Mouse (Mus musculus) spleen, adult 2 months (tissue): ENCODE measurements around the gene Cela2a. TPM values are rescaled to one million over a fixed set of nuclear protein-coding genes. Genes with fewer than 3 reads are reported as not detected.

Experiments
- DNase-seq, 2 experiments: peaks; one replicate each; pipeline versions ENCODE4 v3.0.0 to v3.0.0-alpha.2; 2012 to 2021; ENCODE audit warnings: low spot score in 2 of 2, low read depth in 1 of 2
- H3K27ac ChIP-seq: fragments of 200-500 bp; 2 replicates; pipeline ENCODE4 v1.5.1; 2012; ENCODE audit warnings: low read length, inconsistent platforms; ENCODE audit not compliant: insufficient read depth
- H3K27me3 ChIP-seq: fragments of 200-500 bp; 2 replicates; pipeline ENCODE4 v1.6.1; 2012; ENCODE audit warnings: mild to moderate bottlenecking, moderate library complexity, low read length, inconsistent platforms; ENCODE audit not compliant: control insufficient read depth, insufficient read depth
- H3K36me3 ChIP-seq: fragments of 200-500 bp; 2 replicates; pipeline ENCODE4 v1.6.1; 2012; ENCODE audit warnings: mild to moderate bottlenecking, low read length, inconsistent platforms; ENCODE audit not compliant: control insufficient read depth, insufficient read depth
- H3K4me1 ChIP-seq: fragments of 200-500 bp; 2 replicates; pipeline ENCODE4 v1.6.1; 2011; ENCODE audit warnings: inconsistent platforms; ENCODE audit not compliant: control insufficient read depth, insufficient read depth, insufficient read length
- H3K4me3 ChIP-seq: fragments of 200-500 bp; 2 replicates; pipeline ENCODE4 v1.5.1; 2011; ENCODE audit warnings: mild to moderate bottlenecking, inconsistent platforms; ENCODE audit not compliant: insufficient read depth, insufficient read length; ENCODE audit errors: extremely low read depth
- CTCF ChIP-seq: fragments of 200-500 bp; IDR thresholded peaks from 2 replicates; pipeline ENCODE4 v1.5.1; 2011; ENCODE audit warnings: mild to moderate bottlenecking, inconsistent platforms; ENCODE audit not compliant: insufficient read depth, insufficient read length, insufficient replicate concordance; ENCODE audit errors: extremely low read depth
- POLR2A ChIP-seq: fragments of 200-500 bp; IDR thresholded peaks from 2 replicates; pipeline ENCODE4 v1.6.1; 2011; ENCODE audit warnings: low read depth, low read length, inconsistent platforms
- WGBS: fragments of 180-500 bp; shearing (Covaris S2); methylation state at CpG from one replicate; pipeline ENCODE4 v1.1.7; 2018; 5-methylcytosine and 5-hydroxymethylcytosine counted together
- polyA plus RNA-seq: library from polyadenylated mRNA; depleted of rRNA; stranded (reverse); fragments of >200 nt; gene quantifications from 2 replicates; pipeline ENCODE4 v1.2.3, GENCODE M21; 2012

Cela2a gene
- polyA plus RNA-seq, 1 experiment = 18,445 TPM

DNA sequence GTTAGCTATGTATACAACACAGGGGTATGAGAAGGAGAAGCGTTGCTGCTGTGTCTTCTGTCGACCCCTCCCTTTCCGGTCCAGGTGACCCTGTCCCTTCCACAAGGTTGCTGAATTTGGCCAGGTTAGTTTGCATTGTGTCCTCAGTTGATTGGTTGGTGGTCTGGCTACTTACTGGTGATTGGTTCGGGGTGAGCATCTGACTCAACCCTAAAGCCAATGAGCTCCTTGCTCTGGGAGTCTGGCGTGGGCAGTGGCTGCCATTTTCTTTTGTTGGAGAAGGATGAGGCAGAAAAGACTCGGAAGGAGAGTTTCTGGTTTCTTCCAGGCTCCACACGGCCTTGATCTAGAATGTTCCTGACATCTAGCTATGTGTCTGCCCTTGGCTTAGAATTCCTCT lies 6.6 kb downstream of the Cela2a start:
- Histone ChIP-seq H3K4me3 (no peak overlapping the region), H3K36me3 (no peaks in the 10 kb centered on the region; the same call in 1 of the 2 replicates), H3K27me3 (no peaks in the 10 kb centered on the region), H3K4me1 (no peaks in the 10 kb centered on the region), H3K27ac (no peak overlapping the region)
- TF ChIP-seq POLR2A = no peak
- no peak for TF ChIP-seq CTCF
- no peak for DNase-seq
- 95% methylated on average over 7 of the region's 7 CpGs for WGBS

DNA sequence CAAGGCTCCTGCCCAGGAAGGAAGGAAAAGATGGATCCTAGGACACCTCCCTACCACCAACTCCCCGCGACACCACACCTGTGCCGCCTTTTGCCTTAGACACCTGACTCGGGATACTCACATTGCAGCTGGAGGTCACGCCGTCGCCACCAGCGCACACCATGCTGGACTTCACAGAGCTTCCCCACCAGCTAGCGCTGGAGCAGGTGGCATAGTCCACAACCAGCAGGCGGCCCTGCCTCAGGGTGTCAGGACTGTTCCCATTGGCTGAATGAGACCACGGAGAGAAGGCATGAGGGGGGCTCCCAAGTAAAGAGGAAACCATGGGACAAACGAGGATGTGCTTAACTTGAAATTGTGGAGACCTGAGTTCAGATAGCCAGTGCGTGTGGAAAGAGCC lies 7.1 kb downstream of the Cela2a start:
- no peak overlapping the region for H3K4me3 ChIP-seq
- H3K27ac ChIP-seq = no peak overlapping the region
- no peaks in the 10 kb centered on the region for H3K27me3 ChIP-seq
- TF ChIP-seq CTCF (no peak), POLR2A (no peak)
- H3K36me3 ChIP-seq = peaks cover 1% of the 10 kb centered on the region
- 89% methylated on average over 13 of the region's 13 CpGs for WGBS
- H3K4me1 ChIP-seq = no peaks in the 10 kb centered on the region
- DNase-seq = no peak

DNA sequence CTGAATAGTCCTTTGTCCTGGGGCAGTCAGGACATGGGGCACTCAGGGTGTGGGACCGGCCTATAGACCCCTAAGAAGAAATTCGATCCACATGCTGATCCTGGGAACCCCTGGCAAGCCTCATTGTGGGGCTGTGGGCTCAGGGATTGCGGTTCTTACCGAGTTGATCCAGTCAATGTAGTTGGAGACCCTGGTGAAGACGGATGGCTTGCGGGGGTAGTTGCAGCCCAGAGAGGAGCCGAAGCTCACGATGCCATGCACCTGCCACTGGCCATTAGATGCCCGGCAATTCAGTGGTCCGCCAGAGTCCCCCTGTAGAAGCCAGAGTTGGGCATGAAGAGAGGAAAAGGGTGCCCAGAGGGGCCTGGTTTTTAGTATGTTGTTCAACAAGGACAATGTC lies 8.3 kb downstream of the Cela2a start:
- peaks cover 9% of the 10 kb centered on the region for H3K36me3 ChIP-seq
- no peak overlapping the region for H3K27ac ChIP-seq
- no peaks in the 10 kb centered on the region for H3K27me3 ChIP-seq
- 95% methylated on average over 10 of the region's 10 CpGs for WGBS
- no peak for DNase-seq
- no peak overlapping the region for H3K4me3 ChIP-seq
- TF ChIP-seq CTCF = no peak
- TF ChIP-seq POLR2A = no peak
- H3K4me1 ChIP-seq = no peaks in the 10 kb centered on the region

DNA sequence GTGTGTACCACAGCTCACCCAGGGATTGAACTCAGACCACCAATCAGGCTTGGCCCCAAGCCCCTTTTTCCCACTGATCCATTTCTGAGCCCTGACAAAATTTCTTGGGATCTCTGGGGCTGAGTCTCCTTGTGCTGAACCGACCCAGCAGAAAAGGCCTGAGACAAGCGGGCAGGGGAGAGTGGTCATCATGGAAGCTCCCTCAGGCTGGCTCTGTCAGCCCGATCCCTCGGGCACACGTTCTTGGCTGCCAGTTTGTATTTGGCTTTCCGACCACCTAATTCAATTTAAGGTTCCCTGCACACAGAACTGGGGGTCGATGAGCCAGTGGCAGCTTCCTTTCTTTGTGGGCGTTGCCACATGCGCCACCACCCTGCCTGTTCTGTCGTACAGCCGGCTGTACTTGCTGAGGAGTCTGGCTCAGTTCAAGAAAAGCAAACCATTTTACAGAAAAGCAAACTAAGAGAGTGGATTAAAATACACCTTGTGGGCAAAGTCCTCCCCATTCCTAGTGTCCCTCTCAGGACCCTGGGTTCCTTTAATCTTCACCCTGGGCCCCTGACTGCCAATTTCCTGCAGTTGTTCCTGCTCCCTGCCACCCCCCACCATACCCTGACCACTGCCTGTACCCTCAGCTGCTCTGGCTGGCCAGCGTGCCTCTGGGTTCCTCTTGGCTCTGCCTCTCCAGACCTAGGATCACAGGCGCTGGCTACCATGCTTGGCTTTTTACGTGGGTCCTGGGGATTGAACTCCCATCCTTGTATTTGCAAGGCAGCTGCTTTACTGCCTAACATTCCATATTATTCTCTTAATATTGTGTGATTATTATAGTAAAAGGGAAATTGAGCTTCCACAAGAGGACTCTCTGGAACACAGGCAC lies 8.9 kb downstream of the Cela2a start:
- Histone ChIP-seq H3K36me3 (peaks cover 15% of the 10 kb centered on the region), H3K27me3 (no peaks in the 10 kb centered on the region), H3K4me3 (no peak overlapping the region), H3K4me1 (no peaks in the 10 kb centered on the region), H3K27ac (no peak overlapping the region)
- no peak for TF ChIP-seq POLR2A
- no peak for TF ChIP-seq CTCF
- 59% methylated on average over 14 of the region's 14 CpGs for WGBS
- DNase-seq = no peak

DNA sequence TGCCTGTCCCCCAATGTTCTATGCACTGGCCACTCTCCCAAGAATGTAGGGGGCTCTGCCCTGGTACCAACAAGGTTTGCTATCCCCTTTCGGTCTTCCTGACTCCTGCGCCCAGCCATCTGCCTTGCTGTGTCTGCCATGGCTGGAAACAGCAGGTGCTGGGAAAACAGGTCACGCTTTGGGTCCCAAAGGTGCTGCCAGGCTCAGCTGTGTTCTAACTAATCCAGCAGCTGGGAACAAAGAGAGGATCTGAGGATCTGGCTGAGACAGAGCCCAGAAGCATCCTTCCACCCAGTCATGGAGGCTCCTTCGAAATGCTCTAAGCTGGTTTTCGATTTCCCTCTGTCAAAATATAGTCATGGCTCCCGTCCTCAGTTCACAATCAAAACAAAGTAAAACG lies 9.7 kb downstream of the Cela2a start:
- WGBS = 92% methylated on average over 7 of the region's 7 CpGs
- peaks cover 20% of the 10 kb centered on the region for H3K36me3 ChIP-seq
- no peak overlapping the region for H3K27ac ChIP-seq
- DNase-seq = no peak
- TF ChIP-seq CTCF (no peak), POLR2A (no peak)
- no peaks in the 10 kb centered on the region for H3K4me1 ChIP-seq
- no peaks in the 10 kb centered on the region for H3K27me3 ChIP-seq
- H3K4me3 ChIP-seq = no peak overlapping the region

DNA sequence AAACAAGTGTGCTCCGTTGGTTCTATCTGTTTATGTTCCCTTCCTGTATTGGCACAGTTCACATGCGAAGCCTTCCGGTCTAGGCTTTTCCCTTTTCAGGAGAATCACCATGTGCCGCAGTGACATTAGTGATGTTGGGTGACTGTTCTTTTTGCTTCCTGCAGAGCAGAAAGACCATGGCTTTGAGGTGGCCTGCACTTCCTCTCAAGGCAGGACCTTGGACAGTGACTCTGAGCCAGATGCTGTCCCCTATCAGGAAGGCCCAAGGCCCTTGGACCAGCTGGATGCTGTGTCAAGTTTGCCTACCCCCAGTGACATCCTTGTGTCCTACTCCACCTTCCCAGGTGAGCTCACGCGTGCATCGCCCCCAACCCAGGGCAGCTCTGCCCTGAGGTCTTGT lies 14.6 kb downstream of the Cela2a start:
- DNase-seq = no peak
- 98% methylated on average over 7 of the region's 7 CpGs for WGBS
- Histone ChIP-seq H3K36me3 (peaks cover 38% of the 10 kb centered on the region), H3K27me3 (no peaks in the 10 kb centered on the region), H3K27ac (no peak overlapping the region), H3K4me3 (no peak overlapping the region), H3K4me1 (no peaks in the 10 kb centered on the region)
- TF ChIP-seq CTCF = no peak
- no peak for TF ChIP-seq POLR2A

DNA sequence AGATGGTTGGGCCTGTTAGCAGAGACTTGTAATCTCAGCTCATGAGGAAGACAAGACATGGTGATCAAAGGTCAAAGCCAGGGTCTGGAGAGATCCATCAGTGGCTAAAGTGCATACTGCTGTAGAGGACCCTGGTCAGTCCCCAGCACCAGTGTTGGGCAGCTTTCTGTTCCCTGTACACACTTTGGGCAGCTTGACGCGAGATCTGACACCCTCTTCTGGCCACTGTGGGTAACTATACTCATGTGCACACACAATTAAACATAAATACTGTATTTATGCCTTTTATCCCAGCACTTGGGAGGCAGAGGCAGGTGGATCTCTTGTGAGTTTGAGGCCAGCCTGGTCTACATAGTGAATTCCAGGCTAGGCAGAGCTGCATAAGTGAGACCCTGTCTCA lies 15.0 kb downstream of the Cela2a start:
- no peaks in the 10 kb centered on the region for H3K4me1 ChIP-seq
- H3K27ac ChIP-seq = no peak overlapping the region
- no peak for TF ChIP-seq CTCF
- TF ChIP-seq POLR2A = no peak
- no peak overlapping the region for H3K4me3 ChIP-seq
- no peak for DNase-seq
- WGBS = 98% methylated on average over 2 of the region's 2 CpGs
- H3K27me3 ChIP-seq = no peaks in the 10 kb centered on the region
- H3K36me3 ChIP-seq = peaks cover 40% of the 10 kb centered on the region
